Mouse (Mus musculus) limb, embryonic 11.5 days (tissue): Measurements from ENCODE around the gene Hnrnpd. TPM values are rescaled to one million over a fixed set of nuclear protein-coding genes. Genes with fewer than 3 reads are reported as not detected.
A peak's percentile ranks its signal among the peaks of the same experiment; 100 is the strongest.

Experiments
- ATAC-seq: fragments of 200-750 bp; cut with Nextera tagmentation; 2 replicates; pipeline ENCODE4 v1.8.0; 2017; ENCODE audit warnings: low read depth; ENCODE audit not compliant: insufficient number of reproducible peaks, low FRiP score, low TSS enrichment
- DNase-seq: peaks from one replicate; pipeline ENCODE4 v3.0.0-alpha.2; 2015; ENCODE audit warnings: low spot score
- H3K27ac ChIP-seq: fragments of 300-500 bp; sonication (generic); replicated peaks from 2 replicates; pipeline ENCODE4 v1.5.1; 2014; ENCODE audit warnings: low read depth, mild to moderate bottlenecking, low read length
- H3K27me3 ChIP-seq: fragments of 300-500 bp; sonication (generic); 2 replicates; pipeline ENCODE4 v1.6.1; 2014; ENCODE audit warnings: mild to moderate bottlenecking, low read length, mixed read lengths; ENCODE audit not compliant: control insufficient read depth, insufficient read depth
- H3K36me3 ChIP-seq: fragments of 300-500 bp; sonication (generic); 2 replicates; pipeline ENCODE4 v1.6.1; 2014; ENCODE audit warnings: mild to moderate bottlenecking, low read length, moderate library complexity, mixed read lengths; ENCODE audit not compliant: control insufficient read depth, insufficient read depth
- H3K4me1 ChIP-seq: fragments of 300-500 bp; sonication (generic); 2 replicates; pipeline ENCODE4 v1.6.1; 2014; ENCODE audit warnings: low read length, mixed read lengths; ENCODE audit not compliant: control insufficient read depth, insufficient read depth
- H3K4me2 ChIP-seq: fragments of 300-500 bp; sonication (generic); 2 replicates; pipeline ENCODE4 v1.6.1; 2014; ENCODE audit warnings: low read depth, mild to moderate bottlenecking, moderate library complexity; ENCODE audit not compliant: severe bottlenecking
- H3K4me3 ChIP-seq: fragments of 300-500 bp; sonication (generic); 2 replicates; pipeline ENCODE4 v1.5.1; 2014; ENCODE audit warnings: low read depth, low read length
- H3K9ac ChIP-seq: fragments of 300-500 bp; sonication (generic); 2 replicates; pipeline ENCODE4 v1.6.1; 2014; ENCODE audit warnings: mild to moderate bottlenecking, low read length
- H3K9me3 ChIP-seq: fragments of 300-500 bp; sonication (generic); 2 replicates; pipeline ENCODE4 v1.6.1; 2016; ENCODE audit warnings: low read length; ENCODE audit not compliant: control insufficient read depth
- WGBS: fragments of 180-500 bp; shearing (Covaris S2); extraction: QIAGEN DNeasy Blood & Tissue Kit; methylation state at CpG from one replicate; pipeline ENCODE4 v1.1.7; 2014; 5-methylcytosine and 5-hydroxymethylcytosine counted together
- polyA plus RNA-seq: library from polyadenylated mRNA; unstranded; fragments of >200 nt; fragmentation: Nextera tagmentation; extraction: Ambion mirVana; gene quantifications from 2 replicates; pipeline ENCODE4 v1.2.1, GENCODE M21; 2014

Gene Hnrnpd
- polyA plus RNA-seq = 294 and 310 TPM in 2 replicates

GRCm38 (mm10) chr5:99978699-99979442, at the start of gene Hnrnpd, which contains the start of gene 4930524J08Rik:
Gene Hnrnpd (minus strand): TSS chr5:99978938.
Gene 4930524J08Rik (plus strand): TSS chr5:99979061.
- ATAC-seq (peak; percentile 95), DNase-seq (peak; percentile 98)
- WGBS = under 1% methylated on average over 82 of the region's 97 CpGs

DNA sequence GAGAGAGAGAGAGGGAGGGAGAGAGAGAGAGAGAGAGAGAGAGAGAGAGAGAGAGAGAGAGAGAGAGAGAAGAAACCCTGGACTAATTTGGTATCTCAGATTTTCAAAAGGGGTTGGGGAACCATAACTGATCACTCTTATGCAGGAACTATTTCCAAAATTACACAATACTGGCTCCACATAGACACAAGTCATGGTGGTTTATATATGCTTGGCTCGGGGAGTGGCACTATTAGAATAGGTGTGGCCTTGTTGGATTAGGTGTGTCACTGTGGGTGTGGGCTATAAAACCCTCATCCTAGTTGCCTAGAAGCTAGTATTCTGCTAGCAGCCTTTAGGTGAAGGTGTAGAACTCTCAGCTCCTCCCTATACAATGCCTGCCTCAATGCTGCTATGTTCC, 46.1 kb upstream of the Hnrnpd start:
- Histone ChIP-seq H3K4me3 (no peak overlapping the region), H3K27me3 (no peaks in the 10 kb centered on the region), H3K27ac (no peak overlapping the region), H3K4me1 (no peaks in the 10 kb centered on the region), H3K9ac (no peak overlapping the region), H3K36me3 (no peaks in the 10 kb centered on the region), H3K9me3 (no peaks in the 10 kb centered on the region), H3K4me2 (no peak overlapping the region)
- no peak for ATAC-seq
- 74% methylated on average over 1 of the region's 1 CpGs for WGBS
- DNase-seq = no peak

More at GRCm38 (mm10) chr5:99978699-99979442, at the start of gene Hnrnpd, which contains the start of gene 4930524J08Rik:
- Histone ChIP-seq H3K27me3 (no peaks in the 10 kb centered on the region), H3K36me3 (peaks cover under 1% of the 10 kb centered on the region; the same call in 1 of the 2 replicates), H3K9ac (peak within 1 kb of the TSS; percentile 98), H3K4me1 (peaks cover 7% of the 10 kb centered on the region), H3K4me2 (peak within 1 kb of the TSS; percentile 61), H3K27ac (peak within 1 kb of the TSS; percentile 98), H3K9me3 (no peaks in the 10 kb centered on the region), H3K4me3 (peak within 1 kb of the TSS; percentile 98)

DNA sequence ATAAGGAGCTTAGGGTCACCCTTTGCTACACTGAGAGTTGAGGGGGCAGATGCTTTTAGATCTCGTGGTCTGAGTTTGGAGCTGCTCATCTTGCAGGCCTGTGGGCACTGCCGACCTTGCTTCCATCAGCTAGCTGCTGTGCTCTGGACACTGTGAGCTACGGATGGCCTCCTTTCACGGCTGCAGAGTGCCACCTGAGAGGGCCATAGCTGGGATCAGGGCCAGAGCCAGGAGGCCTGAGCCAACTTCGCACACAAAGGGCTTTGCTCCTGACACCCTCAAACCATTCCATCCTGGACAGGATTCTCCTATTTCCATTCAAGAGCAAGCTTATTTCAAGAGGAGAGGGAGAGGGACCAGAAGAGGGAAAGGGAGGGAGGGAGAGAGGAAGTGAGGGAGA, 45.7 kb upstream of the Hnrnpd start:
- no peak overlapping the region; the same call in 1 of the 2 replicates for H3K9ac ChIP-seq
- ATAC-seq = no peak
- 73% methylated on average over 5 of the region's 5 CpGs for WGBS
- no peaks in the 10 kb centered on the region for H3K4me1 ChIP-seq
- no peak overlapping the region for H3K27ac ChIP-seq
- no peak for DNase-seq
- H3K4me3 ChIP-seq = no peak overlapping the region
- H3K4me2 ChIP-seq = no peak overlapping the region
- H3K36me3 ChIP-seq = no peaks in the 10 kb centered on the region
- no peaks in the 10 kb centered on the region for H3K9me3 ChIP-seq
- no peaks in the 10 kb centered on the region for H3K27me3 ChIP-seq

GRCm38 (mm10) chr5:100020089-100020488, 41.4 kb upstream of the Hnrnpd start:
- no peak for ATAC-seq
- no peaks in the 10 kb centered on the region for H3K36me3 ChIP-seq
- no peaks in the 10 kb centered on the region for H3K9me3 ChIP-seq

GRCm38 (mm10) chr5:100012599-100012998, 33.9 kb upstream of the Hnrnpd start:
- no peaks in the 10 kb centered on the region for H3K27me3 ChIP-seq
- no peak overlapping the region for H3K27ac ChIP-seq
- no peaks in the 10 kb centered on the region for H3K4me1 ChIP-seq
- H3K9me3 ChIP-seq = no peaks in the 10 kb centered on the region
- no peak overlapping the region for H3K4me3 ChIP-seq
- ATAC-seq (no peak), DNase-seq (no peak)
- no peaks in the 10 kb centered on the region for H3K36me3 ChIP-seq
- H3K4me2 ChIP-seq = no peak overlapping the region
- no peak overlapping the region for H3K9ac ChIP-seq
- WGBS = 86% methylated on average over 9 of the region's 9 CpGs

More at GRCm38 (mm10) chr5:100020089-100020488, 41.4 kb upstream of the Hnrnpd start:
- Histone ChIP-seq H3K4me1 (no peaks in the 10 kb centered on the region), H3K9ac (no peak overlapping the region), H3K4me3 (no peak overlapping the region), H3K27me3 (no peaks in the 10 kb centered on the region), H3K4me2 (no peak overlapping the region), H3K27ac (no peak overlapping the region)
- DNase-seq = no peak

GRCm38 (mm10) chr5:100008485-100008884, 29.7 kb upstream of the Hnrnpd start:
- Histone ChIP-seq H3K4me1 (no peaks in the 10 kb centered on the region), H3K36me3 (no peaks in the 10 kb centered on the region), H3K9me3 (no peaks in the 10 kb centered on the region), H3K4me3 (no peak overlapping the region), H3K27ac (no peak overlapping the region), H3K27me3 (no peaks in the 10 kb centered on the region), H3K4me2 (no peak overlapping the region), H3K9ac (no peak overlapping the region)
- ATAC-seq (no peak), DNase-seq (no peak)
- 61% methylated on average over 3 of the region's 3 CpGs for WGBS

DNA sequence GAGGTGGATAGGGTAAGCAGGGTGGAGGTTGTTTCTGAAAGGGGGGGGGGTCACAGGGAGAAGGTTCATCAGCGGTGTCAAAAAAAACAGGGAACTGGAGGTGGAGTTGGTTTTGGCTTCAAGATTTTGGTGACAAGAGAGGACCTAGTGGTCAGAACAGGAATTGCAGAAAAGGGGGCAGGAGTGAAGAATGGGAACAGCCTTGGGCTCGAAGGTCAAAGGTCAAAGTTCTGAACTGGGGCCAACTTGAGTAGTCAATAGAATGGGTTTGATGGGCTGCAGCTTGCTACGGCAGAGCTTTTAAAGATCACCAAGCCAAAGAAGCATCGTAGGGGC, 28.3 kb upstream of the Hnrnpd start:
- H3K9ac ChIP-seq = no peak overlapping the region
- no peak overlapping the region for H3K27ac ChIP-seq
- H3K27me3 ChIP-seq = no peaks in the 10 kb centered on the region
- H3K36me3 ChIP-seq = no peaks in the 10 kb centered on the region
- ATAC-seq (no peak), DNase-seq (no peak)
- WGBS = 85% methylated on average over 4 of the region's 4 CpGs
- no peak overlapping the region for H3K4me2 ChIP-seq
- H3K9me3 ChIP-seq = no peaks in the 10 kb centered on the region
- no peaks in the 10 kb centered on the region for H3K4me1 ChIP-seq
- no peak overlapping the region for H3K4me3 ChIP-seq

DNA sequence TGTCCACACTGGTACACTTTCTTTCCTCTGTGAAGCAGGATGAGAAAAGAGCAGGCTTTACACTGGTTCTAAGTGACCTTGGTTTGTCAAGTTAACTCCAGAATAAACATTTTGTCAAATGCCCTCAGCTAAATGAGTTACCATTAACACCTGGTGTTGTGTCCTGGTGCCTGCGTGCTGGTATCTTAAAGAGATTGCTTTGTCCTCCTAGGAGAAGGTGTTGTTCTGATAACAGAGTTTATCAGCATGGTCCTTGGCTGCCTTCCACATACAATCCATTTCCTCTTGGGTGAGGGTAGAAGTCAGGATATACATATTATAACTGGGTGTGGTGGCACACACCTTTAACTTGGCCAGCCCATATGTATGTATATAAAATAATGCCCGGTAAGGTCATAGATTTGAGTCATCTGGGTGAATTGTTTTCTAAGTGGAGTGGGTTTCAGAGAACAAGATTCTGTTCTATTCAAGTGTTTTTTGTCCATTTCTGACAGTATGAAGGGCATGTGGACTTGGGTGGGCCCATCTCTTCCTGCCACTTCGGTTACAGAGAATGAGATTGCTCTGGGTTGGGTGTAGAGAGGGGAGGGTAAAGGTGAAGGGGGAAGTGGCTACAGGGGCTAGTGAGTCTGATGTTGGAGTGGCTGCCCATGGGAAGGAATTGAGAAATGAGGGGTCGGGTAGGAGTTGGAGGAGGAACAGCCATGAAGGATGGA, 27.7 kb upstream of the Hnrnpd start:
- no peaks in the 10 kb centered on the region for H3K4me1 ChIP-seq
- no peaks in the 10 kb centered on the region for H3K9me3 ChIP-seq
- no peak overlapping the region for H3K9ac ChIP-seq
- no peaks in the 10 kb centered on the region for H3K27me3 ChIP-seq
- no peak overlapping the region for H3K27ac ChIP-seq
- no peaks in the 10 kb centered on the region for H3K36me3 ChIP-seq
- H3K4me2 ChIP-seq = no peak overlapping the region
- DNase-seq (no peak), ATAC-seq (no peak)
- H3K4me3 ChIP-seq = no peak overlapping the region
- 85% methylated on average over 4 of the region's 4 CpGs for WGBS
